Mouse (Mus musculus) CD4-positive helper T cell, adult 2 months (primary cell): ENCODE results near the gene Il1r1.
A peak's percentile ranks its signal among the peaks of the same experiment; 100 is the strongest.

Experiments
- DNase-seq: peaks from one replicate; pipeline ENCODE4 v3.0.0-alpha.2; 2012; ENCODE audit warnings: low read depth, missing footprints, low spot score

Gene Il1r1

DNA sequence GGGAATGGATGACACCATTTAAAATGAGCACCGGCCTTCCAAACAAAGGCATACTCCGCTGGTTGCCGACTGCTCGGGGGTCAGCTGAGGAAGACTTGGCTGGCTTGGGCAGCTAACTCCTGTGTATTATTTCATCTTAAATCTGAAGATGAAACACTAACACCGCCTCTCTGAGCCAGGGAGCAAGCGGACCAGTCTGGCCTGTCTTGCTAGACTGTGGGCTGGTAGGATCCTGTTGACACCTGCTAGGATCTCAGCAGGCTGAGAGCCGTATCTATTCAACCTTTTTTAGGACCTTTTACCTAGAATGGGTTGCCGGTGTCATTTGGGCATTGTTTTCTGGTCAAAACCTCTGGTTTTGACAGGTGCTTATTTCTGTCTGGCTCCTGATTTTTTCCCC is 92.8 kb downstream of the Il1r1 start:
- DNase-seq = no peak

DNA sequence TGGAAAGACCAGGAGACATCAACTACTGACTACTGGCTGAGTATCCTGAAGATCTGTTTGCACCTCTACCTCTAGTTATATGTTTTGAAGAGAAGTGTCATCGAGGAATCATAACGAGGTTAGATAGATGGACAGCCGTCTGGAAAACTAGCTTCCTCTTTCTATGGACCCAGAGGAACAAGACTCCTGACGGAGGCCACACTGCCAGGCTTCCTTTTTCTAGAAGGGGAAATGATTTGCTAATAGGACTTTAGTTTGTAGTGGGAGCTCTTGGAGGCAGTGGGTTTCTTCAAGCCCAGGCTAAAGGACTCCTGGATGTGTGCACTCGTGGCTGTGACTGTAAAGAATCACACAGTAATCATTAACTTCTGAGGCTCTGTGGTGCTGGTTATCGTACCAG is 96.9 kb downstream of the Il1r1 start:
- no peak for DNase-seq

DNA sequence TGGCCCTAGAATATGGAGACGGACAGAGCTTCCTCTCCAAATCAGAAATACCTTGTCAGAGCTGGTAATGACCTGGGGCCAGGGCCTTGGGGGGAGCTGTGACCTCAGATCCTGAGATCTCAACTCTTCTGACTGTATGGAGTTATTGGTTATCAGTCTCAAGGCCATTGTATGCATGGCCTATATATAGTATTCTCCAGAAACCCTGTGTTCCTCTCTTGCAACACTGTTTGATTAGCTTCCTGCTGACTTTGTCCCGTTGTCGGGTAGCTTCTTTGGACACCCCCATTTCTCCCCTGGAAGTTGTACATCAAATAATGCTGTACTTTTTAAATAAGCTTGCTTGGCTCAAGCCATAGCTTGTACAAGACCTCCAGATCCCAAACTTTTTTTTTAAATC is 97.7 kb downstream of the Il1r1 start:
- DNase-seq = no peak

DNA sequence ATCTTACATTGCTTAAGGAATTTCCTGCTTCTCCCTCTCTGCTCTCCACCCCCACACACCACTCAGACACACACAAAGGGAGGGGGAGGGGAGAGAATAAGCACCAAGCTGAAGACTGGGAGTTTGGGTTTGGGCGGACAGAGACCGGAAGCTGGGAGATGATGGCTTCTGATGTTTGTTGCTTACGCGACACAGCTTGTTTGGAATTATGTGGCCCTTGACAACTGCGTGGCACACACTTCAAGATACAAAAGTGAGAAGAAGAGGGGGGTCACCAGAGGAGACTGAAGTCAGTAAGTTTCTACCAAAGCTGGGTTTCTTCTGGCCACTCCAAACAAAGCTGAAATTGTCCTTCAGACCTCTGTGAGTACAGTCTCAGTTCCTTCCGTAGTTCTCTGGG is 99.6 kb downstream of the Il1r1 start, which contains the start of gene Il1rl2:
TSS of gene Il1rl2 (plus strand) at position 154 of the 400 bp plus-strand sequence.
- peak; percentile 75 for DNase-seq

DNA sequence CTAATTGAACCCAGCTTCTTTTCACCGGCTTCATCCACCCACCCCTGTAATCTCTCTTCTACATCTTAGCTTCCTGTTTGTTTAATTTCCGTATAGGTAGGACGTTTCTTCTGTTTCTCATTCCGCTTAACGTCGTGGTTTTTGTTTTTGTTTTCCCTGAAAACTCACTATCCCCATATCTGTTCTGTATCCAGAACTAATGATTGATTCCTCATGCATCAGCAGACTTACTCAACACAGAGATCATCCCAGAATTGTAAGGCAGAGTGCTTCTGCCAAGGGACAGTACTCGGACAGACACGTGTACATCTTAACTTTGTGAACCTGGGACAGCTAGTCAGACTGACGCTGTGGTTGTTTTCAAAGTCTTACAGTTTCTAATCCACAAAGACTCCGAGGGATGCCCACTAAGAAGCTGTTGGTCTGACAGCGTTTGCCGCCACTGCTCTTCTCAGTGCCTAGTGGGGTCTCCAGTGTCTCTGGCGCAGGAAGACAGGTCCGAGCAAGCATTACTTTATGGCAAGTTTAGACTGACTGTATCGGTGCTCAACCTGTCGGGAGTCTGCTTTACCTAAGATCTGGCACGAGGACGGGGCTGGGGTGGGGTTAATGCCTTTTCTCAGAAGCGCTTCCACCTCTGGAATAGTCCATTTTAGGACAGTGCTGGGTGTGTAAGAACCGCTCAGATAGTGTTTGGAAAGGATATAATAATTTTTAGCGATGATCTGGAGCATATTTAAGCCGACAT is 100.2 kb downstream of the Il1r1 start:
- peak; percentile 66 for DNase-seq

DNA sequence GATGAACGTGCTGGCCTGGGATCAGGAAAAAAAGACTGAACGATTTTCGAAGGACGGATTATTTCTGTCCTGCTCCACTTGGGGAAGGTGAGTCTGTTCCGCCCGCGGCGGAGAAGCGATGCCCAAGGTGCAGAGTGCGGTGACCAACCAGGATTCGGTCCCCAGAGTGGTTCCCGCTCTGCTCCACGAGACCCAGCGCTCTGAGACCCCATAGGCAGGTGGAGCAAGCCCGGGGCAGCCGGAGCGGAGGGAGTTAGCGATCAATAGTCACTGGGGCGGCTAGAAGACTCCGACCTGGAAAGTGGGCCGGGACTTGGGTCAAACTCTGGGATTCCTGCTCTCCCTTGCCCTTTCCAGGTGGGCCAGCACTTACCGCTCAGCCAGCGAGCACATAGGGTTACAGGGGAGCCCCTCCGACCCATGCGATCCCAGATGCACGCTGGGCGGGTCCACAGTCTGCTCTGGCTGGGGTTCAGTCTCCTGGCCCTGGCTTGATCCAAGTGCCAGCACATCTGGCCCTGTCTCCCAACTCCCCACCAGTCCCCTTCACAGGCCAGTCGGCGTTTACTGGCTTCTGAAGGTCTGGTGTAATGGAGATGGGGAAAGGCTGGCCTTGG is 100.9 kb downstream of the Il1r1 start:
- DNase-seq = no peak

DNA sequence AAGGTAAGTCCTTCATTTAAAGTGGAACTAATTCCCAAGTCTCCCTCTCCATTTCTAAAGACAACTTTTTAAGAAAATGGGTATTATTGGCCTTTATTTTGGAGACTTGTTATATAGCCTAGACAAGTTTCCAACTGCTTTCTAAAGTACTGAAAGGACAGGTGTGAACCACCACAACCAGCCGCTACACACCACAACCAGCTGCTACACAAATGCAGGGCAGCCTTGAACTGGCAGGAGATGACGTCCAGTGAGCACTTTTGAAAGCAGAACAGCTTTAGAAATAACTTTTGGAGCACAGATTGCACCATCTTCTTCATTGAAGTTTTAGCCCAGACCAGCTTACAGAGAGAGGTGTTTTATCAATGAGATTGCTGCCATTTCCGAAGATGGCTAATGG is 102.7 kb downstream of the Il1r1 start:
- DNase-seq = no peak

DNA sequence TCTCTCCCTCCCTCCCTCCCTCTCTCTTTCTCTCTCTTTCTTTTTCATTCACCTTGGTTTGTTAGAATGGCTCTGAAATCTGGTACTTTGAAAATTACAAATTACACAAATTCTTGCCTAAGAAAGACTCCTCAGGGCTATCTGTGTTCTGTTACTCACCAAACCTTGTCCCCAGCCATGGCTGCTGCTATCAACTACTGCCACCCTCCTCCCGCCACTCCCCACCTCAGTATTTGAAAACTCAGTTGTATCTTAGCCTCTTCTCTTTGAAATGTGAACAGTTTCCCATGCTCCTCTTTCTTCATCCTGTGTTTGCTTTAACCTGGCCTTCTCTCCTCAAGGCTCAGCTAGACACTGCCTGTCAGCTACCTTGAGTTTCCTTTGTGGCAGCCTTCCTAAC is 104.6 kb downstream of the Il1r1 start:
- DNase-seq = no peak

DNA sequence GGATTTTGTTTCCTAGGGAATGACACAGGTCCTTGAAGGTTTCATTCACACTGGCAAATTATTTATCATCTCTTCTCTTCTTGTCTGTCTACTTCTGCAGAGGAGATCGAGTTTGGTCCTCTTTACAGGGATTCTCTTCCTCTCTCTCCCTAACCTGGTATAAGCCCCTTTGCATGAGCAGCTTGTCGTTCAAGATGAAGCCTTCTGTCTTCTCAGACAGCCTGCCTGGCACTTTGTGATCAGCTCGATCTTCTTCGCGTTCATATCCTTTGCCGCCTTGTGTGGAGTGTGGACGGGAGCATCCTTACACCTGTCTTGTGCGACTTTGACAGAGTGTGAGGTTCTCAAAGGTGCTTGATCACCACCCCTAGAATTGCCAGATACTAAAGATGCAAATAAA is 105.3 kb downstream of the Il1r1 start:
- no peak for DNase-seq

DNA sequence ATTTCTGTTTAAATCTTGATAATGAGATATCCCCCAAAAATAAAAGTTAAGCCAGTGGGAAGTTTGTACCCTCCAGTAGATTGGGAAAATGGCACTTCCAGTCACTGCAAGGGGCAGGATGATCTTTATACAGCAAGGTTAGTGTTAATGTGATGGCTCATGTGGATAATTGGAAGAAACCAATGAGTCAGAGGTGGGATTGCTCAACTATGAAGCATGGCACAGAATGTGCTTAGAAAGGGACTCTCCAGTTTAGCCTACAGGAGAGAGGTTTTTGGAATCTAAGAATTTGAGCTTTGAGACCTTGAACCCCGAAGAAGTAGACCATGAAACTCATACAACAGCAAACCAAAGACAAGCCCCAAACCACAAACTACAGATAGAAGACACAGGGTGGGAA is 114.5 kb downstream of the Il1r1 start:
- no peak for DNase-seq

DNA sequence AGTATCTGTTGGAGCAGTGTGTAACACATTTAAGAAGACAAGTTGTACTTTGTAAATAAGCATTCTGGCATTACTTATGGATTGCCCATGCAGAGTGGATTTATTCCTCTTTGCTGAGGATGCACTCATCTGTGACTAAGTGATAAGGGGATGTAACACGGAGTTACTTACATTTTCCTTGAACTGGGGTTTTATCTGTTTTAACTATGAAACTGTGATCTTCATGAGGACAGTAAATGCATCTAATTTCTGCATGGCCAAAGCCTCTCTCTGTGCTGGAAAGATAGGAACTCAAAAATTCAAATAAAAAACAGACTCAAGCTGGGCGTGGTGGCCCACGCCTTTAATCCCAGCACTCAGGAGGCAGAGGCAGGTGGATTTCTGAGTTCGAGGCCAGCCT is 115.2 kb downstream of the Il1r1 start:
- no peak for DNase-seq

DNA sequence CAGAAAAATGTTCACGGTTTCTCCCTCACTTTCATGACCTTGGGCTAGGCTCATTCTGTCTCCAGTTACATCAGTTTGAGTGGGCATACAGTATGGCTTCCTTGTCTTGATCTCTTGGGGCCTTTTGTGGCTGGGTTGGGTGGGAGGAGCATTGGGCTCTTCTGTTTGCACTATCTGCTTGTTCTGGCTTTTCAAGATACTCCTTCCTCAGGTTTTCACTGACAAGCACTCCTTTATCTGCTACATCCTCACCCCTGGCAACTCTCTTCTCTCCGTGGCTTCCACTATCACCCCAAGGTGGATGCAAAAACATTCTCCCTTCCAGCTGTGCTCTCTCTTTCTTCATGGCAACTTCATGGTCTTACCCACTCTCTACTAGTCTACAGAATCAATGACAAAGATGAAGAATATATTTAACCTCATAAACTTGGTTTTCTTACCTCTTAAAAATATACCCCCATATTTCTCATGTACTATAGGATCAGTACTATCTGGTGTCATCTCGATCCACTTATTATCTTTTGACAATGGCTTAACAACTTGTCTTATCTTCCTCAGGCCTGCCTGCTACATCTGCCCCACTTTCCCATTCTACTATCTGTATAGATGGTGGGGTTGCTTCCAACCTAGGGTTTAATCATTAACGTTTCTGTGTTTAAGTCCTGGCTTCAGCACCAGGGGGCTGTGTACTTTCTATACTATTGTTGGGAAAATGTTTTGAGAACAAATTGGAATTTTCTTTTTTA is 127.5 kb downstream of the Il1r1 start:
- DNase-seq = no peak

DNA sequence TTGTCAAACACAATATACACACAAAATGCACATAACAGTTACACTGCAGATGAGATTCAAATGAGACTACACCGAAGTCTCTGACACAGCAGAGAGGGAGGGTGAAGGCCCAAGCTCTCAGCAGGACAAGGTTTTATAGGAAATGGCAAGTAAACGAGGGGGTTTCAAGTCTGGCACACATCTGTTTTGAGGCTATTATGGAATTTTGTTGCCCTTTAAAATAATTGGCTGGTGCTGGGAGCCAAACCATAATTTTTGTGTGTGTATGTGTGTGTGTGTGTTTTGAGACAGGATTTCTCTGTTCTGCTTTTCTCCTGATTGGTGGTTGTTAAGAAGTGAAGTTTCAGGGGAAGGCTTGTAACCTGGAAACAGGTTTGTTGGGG is 128.0 kb downstream of the Il1r1 start:
- no peak for DNase-seq

DNA sequence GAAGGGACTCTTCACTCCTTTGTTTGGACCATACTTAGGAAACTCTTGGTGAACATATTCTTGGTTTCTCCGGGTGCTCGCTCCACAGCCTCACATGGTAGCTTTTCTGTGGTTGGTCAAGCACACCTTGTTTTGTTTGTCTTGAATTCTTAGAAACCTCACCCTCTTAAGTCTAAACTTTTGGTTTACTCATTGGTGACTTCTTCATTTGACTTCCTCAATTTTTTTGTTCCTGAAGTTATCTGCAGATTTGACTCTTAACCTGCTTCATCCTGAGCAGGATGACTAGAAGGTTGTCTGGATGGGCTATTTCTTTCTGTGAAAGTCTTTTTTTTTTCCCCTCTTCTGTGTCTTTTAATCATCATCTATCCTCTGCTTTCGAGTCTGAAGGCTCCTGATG is 129.8 kb downstream of the Il1r1 start:
- DNase-seq = no peak

DNA sequence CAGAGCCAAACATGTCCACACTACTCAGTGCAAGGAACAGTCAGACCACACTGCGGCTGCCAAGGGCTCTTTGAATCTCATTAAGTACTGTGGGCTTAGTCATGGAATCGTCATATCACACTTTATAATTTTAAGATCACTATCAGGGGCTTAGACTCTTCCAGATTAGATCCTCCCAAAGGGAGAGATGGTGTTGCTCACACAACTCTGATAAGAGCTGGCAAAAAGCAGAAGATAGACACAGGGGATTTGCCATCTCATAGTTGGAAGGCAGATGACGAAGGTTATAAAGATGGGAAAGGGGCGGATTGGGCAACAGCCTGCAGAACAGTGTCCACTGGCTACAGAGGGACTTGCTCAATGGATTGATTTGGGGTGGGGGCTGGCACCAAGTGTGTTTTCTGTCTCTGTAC is 130.6 kb downstream of the Il1r1 start:
- no peak for DNase-seq

DNA sequence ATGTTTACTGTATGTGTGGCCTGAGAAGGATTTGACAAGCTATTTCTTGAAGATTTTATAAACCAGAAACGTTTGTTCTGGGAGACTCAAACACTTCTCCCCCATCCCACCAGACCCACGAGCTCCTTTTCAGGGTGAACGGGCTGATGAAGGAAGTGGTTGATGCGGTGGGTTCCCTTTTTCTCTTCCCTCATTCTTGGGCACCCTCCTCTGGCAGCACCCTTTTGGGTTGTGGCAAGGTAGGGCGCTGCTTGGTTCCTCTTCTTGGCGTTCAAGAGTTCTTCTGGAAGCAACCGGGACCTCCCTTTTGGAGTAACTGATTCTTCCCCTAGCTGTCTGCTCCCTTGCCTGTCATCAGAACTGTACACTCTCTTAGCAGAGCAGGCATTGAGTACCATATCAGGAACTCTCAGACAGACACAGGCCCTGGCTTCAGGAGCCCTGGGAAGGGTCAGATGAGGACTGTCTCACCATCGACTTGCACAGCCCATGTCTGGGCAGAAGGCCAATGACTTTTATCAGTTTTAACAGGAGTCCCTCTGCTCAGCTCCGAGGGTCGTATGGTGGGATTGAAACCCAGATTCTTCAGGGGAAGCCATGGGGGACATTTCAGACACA is 131.1 kb downstream of the Il1r1 start:
- DNase-seq = no peak

DNA sequence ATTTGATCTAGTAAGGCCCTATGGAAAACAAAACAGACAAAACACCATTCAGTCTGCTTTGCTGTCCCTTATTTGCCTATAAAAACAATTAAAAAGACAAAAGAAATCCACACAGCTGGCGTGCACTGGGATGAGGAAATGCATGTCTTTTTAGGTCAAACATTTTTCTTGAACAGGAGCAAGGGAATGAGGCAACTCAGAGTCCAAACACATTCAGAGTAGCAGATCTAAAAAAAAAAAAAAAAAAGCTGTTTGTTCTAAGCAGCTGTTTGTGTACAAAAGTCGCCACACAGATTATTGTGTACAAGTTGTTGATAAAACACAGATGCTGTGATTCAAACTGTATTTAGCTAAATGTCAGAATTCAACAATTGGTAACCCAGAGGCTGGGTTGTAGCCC is 133.0 kb downstream of the Il1r1 start:
- DNase-seq = no peak

DNA sequence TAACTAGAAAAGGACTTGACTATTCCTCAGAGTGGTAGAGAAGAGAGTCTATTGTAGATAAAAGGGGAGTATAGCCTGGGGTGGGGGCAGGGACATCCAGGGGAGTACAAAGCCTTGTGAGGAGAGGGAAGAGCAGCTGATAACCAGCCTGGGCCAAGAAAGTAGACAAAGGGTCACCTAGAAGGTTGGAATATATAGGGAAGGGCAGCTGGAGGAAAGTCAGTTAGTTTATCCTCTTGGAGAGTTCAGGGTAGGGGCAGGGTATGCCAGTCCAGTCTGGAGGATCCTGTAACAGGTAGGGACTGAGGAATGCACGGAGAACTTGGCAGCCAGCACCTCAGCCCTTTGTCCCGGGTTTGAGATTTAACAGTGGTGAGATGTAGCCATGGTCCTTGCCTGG is 133.5 kb downstream of the Il1r1 start:
- DNase-seq = no peak

DNA sequence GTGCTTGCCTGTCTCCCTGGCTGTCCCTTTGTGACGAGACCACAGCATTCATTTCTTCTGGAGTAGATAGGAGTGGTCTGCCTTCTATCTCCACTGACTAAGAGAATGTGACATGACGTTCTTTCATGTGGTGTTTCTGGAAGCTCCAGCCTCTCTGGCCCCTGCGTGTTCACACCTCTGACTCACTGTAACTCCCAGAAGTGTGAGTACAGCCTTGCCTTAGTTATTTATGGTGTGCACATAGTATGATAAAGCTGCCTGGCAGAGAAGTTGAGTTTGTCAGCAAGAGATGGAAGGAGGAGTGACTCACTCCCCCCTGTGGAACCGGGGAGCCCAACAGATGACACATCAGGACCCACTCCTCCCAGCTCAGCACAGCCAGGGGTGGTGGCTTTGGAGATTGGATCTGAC is 133.9 kb downstream of the Il1r1 start:
- DNase-seq = no peak

DNA sequence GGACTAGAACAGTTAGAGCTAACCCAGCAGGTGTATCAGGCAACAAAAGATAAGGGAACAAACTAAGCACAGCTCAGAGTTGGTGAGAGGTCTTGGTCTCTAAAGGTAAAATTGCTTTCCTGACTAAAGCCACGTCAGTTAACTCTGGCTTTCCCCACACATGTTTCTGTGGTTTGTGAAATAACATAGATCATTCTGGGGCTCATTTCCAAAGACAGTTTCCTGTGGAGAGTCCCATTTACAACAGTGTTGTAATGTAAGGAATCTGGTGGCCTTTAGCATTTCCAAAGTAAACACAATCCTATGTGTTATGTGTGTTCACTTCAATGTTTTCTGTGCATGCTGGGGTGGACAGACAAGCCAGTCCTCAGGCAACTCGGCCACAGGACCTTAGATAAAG is 134.9 kb downstream of the Il1r1 start:
- no peak for DNase-seq

DNA sequence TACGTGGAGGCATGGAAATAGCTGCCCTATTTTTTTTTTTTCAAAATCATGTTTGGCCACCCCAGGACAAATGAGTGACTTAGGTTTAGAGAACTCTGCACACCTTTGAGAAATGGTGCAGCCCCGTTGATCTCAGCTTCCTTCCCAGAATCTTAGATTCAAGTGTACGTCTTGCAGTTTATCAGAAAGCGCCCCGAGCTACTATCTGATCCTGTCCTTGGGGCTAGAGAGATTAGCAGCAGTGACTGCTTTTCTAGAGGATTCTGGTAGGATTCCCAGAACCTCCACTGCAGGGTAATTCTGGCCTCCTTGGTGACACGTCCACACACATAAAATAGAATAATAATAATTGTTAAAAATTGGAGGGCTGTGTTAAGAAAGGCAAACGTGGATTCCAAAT is 136.1 kb downstream of the Il1r1 start:
- DNase-seq = no peak

DNA sequence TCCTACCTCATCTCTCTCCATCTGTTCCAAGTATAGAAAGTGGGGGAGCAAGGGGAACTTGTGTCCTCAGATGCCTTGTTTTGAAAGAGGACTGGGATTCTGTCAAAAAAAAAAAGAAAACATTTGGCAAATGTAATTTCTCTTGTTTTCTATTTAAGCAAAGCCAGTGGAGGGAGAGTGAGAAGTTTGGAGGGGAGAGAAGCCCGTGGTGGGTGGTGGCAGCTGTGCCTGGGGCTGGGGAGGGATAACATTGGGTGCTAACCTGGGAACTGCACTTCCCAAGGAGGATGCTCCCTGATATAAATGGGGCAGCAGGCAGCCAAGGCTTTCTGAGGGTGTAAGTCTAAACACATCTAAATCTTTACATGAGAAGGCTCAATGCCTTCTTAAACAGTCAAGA is 136.7 kb downstream of the Il1r1 start:
- no peak for DNase-seq
